Mouse (Mus musculus) left cerebral cortex, adult 9 months (tissue): Measurements from ENCODE around the gene Gab2.
A peak's percentile ranks its signal among the peaks of the same experiment; 100 is the strongest.

Experiments
- DNase-seq, 2 experiments: peaks; one replicate each; pipeline ENCODE4 v3.0.0; 2022; ENCODE audit warnings: low spot score in 2 of 2

The Gab2 gene

DNA sequence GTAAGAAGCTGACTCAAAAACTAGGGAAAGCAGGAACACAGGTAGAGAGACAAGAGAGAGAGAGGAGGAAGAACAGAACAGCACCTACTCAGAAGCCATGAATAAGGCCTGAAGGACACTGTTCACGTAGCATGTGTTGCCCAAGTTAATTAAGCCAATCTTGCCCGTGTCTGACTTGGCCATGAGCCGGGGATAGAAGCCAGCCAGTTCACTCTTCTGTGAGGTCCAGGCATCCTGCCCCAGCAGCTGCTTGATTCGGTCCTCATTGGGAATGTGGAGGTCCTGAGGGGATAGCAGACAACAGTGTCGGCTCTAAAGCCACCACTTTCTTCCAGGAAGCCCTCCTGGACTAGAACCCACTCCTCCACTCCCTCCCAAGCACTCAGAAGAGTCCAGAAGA lies 233.3 kb downstream of the Gab2 start:
- no peak for DNase-seq

DNA sequence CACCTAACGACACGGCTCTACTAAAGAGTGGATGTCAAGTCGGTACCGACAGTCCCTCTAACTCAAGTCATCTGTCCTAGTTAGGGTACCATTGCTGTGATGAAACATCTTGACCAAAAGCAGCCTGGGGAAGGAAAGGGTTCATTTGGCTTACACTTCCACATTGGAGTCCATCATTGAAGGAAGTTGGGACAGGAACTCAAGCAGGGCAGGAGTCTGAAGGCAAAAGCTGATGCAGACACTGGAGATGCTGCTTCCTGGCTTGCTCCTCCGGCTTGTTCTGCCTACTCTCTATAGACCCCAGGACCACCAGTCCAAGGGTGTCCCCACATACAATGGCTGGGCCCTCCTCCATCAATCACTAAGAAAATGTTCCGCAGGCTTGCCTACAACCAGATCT lies 234.3 kb downstream of the Gab2 start:
- no peak for DNase-seq

DNA sequence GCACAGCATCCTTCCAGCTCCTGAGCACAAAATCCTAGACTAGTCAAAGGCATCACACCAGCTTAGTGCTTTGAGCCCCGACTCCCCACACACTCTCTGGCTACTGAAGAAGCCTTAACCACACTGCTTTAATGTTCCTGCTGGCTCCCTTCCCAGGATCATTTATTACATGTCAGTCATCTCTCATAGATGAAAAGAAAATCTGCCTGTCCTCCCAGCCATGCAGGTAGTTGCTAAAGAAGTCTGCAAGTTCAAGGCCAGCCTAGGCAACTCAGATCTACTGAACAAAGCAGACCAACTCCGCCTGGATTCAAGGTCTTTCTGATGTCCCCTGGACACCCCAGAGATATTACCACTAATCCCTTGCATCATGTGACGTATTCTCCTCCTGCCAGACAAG lies 236.3 kb downstream of the Gab2 start:
- no peak for DNase-seq

DNA sequence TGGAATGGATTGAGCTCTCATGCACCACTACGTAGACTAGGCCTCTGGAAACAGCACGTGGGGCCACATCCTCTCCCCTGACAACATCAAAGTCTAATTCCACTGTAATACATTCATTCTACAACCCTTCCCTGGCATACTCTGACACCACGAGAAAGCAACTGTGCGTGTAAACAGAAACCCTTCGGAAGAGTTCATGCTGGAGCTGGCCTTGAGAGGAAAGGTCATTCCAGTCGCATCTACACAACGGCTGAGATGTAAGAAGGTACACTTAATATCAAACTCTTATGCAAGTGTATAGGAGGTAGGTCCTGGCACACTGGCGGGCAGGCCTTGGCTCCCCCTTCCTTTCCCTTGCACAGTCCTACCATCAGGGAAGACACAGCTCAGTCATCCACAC lies 243.0 kb downstream of the Gab2 start:
- no peak for DNase-seq

DNA sequence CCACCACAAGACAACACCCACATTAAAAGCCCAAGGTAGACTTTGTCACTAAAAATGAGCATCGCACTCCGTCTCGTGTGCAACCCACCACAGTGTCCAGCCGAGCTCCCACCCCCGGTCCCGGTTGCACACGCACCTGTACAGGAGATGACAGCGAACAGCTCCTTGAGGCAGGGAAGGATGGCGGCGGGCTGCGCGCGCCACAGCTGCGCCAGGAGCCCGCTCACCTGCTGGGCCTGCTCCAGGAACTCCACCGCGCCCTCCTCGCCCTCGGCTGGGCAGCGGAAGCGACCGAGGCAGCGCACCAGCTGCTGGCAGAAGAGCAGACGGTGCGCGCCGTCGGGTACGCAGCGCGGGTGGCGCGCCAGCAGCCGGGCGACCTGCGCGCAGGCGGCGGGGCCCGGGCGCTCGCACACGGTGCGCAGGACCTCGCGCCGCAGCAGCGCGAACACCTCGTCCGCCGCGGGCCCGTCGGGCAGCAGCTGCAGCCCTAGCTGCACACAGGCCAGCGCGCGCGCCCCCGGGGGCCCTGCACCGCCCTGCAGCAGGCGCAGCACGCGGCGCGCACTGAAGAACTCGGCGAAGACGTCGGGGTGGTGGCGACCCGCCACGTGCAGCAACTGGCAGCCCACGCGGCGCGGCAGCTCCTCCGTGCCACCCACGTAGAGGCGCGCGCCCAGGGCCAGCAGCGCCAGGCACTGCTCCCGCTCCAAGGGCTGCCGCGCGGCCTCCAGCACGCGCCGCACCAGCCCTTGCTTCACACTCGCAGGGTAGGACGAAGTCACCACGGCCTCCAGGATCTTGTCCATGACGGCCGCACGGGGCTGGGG lies 244.0 kb downstream of the Gab2 start:
- peak in 1 of 2 experiments; percentile 55 for DNase-seq

DNA sequence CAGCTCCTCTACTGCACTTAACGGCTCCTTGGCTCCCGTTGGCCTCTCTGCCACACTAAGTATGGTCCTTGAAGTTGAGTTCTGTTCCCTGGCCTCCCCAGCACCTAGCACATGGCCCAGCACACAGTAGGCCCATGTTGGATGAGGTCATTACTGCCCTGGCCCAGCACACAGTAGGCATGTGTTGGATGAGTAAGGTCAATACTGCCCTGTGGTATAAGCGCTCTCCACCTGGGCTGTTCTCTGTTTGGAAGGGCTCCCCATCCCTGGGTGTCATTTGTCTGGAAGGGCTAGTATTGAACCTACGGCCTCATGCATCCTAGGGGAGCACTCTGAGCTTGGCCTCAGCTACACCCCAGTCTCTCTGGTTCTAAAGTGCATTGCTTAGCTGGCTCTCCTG lies 246.0 kb downstream of the Gab2 start:
- DNase-seq, result no peak

DNA sequence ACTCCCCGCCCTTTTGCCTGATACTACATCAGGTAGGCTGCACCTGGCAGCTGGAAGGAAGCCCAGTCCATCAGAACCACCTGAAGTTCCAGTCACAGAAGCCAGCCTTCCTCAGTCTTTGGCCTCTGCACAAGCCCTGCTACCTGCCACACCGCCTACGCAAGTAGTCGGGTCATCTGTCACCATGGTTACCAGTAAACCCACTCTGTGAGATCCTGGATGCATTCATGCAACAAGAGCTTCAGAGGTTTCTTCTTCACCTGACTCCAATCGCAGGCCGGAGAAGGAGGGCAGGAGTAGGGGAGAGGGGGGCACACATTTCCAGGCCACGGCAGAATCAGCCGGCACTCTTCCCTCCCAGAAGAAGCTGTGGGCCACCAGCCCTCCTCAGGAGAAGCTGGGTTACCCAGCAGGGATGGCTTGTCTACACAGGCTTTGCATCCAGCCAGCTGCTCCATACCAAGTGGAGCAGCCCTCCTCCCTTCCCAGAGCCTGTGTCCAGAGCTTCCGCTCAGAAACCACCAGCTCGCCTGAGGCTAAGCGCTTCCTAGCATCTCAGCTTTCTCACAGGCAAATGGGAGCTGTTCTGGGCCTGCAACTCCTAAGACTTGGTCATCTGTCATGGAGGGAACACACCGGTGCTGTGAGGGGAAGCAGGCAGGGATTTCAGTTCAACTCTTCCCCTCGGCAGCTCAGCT lies 247.7 kb downstream of the Gab2 start:
- DNase-seq, result no peak

DNA sequence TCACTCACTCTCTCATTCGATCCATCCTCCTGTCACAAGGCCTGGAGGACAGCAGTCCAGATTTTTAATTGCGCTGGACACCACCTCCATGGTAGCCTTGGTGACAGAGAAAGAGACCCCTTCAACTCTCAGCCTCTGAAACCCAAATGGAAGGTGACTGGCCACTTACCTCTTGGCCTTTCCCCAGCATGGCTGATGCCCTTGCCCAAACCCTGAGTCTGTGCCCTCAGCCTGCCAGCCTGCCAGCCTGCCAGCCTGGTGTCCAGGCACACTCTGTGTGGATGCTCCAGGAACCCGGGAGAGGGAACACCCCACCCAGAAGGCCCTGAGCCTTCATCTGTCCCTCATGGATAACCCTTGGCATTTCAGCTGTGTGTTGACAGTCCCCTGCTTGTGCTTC lies 248.3 kb downstream of the Gab2 start:
- no peak for DNase-seq

DNA sequence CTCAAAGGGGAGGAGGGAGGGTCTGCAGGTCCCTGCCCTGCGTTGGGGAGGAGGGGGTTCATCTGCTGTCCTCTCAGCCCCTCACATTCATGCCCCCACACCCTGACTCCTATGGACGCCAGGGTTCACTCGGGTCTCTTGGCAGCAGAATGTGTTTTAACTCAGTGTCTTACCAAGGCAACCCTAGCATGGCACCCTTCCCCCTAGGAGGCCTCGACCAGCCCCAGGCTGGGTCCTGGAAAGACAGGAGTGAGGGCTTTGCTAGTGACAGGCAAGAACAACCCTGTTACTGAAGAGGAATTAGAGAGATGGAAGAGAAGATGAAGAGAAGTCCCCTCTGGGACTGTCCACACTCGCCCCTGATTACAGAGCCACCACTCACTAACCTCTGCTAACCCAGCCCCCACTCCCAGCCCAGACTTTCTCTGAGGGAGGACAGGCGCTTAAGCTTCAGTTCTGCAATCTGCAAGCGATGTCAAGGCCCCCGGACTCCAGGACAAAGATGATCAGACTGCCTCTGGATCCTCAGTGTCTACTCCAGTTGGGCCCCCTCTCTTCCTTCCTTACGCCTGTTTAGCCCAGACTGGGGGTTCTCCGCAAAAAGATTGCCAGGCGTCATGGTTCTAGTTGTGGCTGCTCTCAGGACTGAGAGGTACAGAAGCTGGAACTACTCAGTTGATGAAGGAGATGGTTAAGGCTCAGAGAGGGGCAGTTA lies 249.7 kb downstream of the Gab2 start:
- no peak for DNase-seq

DNA sequence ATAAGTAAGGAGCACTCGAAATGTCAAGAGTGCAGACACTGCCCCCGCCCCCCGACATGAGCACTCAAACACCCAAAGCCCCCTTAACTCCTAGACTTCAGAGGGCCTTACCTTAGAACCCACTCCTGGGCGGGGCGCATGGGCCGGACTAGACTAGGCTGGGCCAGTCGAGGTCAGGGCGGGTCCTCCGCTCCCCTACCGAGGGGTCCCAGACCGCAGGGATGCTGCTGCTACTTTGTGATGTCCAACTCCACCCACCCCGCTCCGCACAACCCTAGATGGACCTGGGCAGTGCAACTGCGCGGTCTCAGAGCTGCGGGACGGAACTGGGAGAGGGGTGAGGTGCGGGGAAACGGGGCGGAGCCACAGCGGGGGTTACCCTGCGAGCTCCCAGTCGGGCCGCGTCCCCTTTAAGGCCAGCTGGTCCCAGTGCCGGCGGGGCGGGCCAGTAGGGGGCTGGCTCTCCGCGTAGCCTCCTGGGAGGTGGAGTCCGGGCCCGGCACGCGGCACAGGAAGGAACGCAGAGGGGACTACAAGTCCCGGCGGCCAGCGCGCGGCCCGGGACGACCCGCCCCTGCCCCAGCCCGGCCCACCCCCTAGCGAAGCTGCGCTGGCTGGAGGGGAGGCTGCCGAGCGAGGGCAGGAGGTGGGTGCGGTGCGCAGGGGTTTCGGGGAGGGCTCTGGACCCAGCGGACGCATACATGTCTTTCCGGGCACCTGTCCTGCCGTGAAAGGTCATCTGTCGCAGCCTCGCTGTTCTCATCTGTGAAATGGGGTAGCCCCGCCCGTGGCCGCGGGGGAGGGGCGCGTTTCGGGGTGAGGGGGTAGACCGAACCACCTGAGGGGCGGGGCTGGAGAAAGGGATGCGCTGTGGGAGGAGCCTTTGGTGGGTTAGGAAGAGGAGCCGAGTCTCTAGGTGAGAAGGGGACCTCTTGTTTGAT lies 250.6 kb downstream of the Gab2 start, which contains the start of the genes Usp35 and Kctd21:
Gene Usp35, minus strand, starts transcription at position 295 of the 941 bp plus-strand sequence.
Gene Kctd21, plus strand, starts transcription at position 602 of the 941 bp plus-strand sequence.
- DNase-seq, result peak; percentile 88 to 94

DNA sequence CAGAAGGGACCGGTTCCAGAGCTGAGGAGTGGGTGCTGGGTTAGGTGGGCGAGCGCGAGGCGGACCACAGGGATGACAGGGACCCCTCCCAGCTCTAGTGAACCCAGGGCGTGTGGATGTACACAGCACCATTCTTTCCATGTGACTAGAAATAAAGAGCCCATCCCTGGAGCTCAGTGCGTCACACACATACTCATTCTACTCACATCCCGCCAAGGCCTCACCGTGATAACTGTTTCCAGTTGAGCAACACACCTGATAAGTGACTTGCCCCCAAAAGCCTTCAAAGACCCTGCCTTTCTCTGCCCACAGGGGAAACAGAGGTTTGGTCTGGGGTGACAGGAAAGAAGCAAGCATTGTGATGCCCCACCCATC lies 251.3 kb downstream of the Gab2 start:
- no peak for DNase-seq

DNA sequence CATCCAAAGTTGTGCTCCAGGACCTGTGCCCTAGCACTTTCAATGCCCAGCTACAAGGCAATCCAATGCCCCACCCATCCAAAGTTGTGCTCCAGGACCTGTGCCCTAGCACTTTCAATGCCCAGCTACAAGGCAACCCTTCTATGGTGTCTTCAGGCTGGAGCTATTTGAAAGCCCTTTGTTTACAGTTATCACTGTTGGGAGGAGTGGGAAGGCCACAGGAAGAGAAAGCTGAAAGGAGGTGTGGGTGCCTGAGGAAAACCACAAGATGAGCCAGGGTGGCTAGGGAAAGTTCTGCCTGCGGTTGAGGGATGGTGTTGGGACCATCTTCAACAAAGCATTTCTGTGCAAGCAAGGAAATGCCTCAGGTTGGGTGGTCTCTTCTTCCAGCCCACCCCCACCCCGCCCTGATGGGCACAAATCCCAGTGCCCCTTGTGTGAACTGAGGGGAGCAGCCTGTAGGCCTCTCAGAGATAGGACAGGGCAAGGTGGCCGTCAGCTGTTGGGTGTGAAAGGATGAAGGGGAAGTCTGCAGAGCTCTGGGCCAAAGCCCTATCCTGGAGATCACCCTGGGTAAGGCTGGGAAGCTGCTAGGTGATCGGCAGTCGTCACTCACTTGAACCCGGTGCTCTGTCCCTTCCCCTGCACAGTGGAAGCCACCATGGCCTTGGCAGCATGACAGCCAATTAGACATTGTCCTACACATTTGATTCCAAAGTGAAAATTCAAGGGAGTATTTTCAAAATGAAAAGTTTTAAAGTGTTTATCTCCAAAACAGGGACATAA lies 251.9 kb downstream of the Gab2 start:
- DNase-seq, result no peak

DNA sequence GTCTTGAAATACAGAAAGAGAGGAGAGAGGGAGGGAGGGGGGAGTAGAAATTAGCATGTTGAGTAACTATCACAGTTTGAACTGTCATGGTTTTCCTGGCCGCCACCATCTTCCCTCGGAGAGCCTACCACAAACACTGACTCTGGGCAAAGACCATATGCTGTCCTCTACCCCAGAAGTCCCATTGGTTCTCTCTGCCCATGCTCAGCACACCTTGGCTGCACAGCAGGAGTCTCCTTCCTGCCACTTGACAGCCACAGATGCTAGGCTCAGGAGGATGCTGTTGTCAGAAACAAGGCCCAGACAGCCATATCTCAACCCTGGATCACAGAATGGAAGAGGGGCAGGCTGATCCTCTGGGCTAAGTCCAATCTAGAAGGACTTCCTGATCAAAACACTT lies 253.0 kb downstream of the Gab2 start:
- no peak for DNase-seq

DNA sequence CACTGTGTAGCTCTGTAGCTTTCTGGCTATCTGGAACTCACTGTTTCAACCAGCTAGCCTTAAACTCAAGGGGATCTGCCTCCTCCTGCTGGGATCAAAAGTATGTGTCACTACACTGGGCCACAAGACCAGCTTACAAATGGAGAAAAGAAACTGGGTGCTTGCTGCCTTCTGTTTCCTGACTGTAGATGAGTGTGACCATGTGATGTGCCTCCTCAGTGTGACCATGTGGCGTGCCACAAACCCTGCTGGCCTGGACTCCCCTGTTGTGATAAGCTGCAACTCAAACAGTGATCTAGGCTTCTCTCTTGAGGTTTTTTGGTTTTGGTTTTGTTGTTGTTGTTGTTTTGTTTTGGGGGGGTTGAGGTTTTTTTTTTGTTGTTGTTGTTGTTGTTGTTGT lies 255.3 kb downstream of the Gab2 start:
- no peak for DNase-seq

DNA sequence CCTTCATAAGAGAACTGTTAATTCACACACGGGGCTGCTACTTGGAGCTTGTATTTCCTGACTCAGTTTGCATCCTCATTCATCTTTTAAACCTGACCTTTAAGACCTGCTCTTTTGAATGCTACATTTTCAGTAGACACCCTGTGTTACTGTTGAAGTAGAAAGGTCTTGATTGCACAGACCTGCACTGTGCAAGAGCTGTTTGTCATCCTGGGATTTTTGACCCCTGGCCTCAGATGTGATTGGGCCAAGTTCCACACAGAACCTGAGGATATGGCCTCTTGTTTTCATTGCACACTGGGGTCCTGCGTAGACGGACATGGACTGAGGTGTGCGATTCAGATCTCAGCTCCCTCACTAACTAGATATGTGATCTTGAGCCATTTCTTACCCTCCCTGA lies 257.2 kb downstream of the Gab2 start:
- DNase-seq, result no peak

DNA sequence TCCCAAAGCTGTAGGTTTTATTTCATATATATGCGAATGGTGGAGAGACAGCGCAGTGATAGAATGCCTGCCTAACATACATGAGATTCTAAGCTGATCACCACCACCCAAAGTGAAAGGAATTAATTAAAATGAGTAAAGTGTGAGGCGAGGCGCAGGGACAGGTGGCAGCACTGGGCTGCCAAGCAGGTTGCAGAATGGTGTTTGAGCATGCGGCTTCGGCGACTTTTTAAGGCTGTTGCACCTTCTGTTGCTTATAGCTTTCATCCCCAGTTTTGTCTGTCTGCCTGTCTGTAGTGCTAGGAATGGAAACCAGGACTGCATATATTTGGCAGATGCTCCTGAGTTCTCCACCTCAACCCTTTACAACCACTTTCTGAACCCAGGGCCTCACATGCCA lies 258.2 kb downstream of the Gab2 start:
- peak in 1 of 2 experiments; percentile 60 for DNase-seq

DNA sequence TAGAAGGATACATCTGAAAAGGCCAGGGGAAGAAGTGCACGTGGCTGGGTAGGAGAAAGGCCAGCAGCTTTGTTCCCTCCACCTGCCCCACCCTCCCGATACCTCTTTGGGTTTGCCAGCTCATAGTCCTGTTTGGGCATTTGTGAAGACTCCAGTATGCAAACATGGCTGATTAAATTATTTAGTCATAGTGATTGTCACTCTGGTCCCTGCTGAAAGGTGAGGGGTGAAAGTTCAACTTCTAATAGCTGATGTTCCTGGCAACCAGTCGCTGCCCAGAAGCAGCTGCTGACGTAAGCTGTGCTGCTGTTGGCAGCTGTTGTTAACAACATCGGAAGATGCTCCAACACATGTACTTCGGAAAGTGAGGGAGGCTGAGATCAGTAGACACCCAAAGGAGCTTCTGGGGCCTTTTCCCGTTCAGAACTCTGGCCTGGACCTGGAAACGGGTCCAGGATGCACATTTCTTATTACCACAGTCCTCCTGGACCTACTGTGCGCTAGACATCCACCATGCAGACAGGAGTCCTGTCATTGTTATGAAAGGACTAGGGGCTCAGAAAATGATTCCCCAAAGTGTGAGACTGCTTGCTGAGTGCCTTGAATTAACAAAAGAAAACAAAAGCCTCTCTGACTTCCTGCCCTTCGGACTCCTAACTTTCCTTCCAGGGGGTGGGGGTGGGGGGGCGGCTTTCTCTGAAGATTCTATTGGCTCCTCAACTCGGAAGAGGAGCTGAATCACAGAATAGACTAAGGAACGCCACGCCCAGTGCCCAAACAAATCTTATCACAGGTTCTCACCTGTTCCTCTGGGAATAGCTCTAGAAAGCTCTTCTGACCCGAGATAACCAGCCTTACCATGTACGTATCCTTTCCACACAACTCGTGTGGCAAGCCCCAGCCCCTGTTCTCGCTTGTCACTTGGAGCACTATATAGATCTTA lies 259.8 kb downstream of the Gab2 start:
- no peak for DNase-seq

DNA sequence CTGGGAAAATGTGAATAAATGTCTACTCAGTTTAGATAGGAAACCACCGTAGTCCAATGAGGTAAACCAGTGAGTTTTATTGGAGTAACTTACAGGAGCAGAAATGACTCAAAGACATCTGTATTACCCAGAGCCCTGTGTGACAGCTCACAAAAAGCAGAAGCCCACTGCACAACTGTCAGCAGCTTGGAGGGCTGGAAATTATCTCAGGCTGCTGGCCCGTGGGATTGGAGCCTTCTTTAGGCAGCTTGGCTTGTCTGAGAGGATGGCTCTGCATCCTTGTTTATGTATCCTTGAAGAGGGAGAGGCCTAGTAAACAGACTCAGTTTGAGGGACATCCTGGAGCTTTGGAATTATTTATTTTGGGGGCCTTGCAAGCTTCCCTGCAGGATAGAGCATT lies 261.6 kb downstream of the Gab2 start:
- no peak for DNase-seq

DNA sequence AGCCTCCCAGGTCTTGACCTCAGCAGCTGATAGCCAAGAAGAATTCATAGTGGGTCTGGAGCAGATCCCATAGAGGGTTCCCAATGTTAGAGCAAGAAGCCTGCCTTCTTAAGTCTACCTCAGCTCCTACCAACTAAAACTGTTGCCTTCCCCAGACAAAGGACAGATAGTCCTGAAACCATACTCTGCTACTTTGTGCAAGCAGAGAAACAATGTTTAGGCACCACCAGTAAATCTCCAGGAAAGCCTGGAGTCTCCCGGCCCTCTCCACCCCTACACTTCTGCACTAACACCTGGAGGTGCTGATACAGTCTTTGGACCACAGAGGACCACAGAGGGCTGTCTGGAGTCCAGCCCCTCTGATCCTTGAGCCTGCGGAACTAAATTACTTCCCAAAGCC lies 263.3 kb downstream of the Gab2 start:
- DNase-seq, result no peak
